Mouse (Mus musculus): ENCODE measurements around the gene Gm28043. TPM values are rescaled to one million over a fixed set of nuclear protein-coding genes. Genes with fewer than 3 reads are reported as not detected.
A peak's percentile ranks its signal among the peaks of the same experiment; 100 is the strongest.

Gene Gm28043
- polyA plus RNA-seq, 1 experiment = 0.98 TPM

DNA sequence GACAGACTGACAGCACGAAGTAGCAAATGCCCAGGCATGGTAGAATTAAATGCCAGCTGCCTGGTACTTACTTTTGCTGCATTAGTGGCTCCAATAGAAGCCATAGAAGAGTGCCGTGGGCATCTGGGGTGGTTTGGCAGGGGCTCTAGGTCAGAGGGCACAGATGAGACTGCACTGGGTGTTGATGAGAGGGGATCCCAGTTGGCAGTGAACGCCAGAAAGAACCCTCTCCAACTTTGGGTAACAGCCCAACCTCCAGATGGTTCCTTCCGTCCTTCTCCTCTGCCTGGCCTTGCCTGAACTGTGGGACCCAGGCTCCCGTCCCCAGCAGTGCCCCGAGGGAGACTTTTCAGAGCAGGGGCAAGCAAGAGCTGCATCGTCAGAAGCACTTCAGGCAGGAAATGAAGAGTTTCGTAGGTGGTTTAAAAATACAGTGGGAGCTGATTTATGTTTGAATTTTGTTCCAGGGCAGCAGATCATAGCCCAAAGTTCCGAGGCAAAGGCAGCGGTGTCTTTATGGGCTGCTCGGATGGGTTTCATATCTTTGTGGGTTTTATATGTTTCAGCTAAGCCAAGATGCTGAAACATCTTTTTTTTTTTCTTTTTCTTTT lies 106.2 kb downstream of the Gm28043 start:
- no peak for TF ChIP-seq CTCF (IDR thresholded peaks at IDR 0.05; ENCODE audit: control insufficient read depth, insufficient read depth, insufficient replicate concordance, low read depth, low read length)
- no peak for TF ChIP-seq POLR2A (IDR thresholded peaks at IDR 0.05; ENCODE audit: control insufficient read depth, low read depth, low read length)
- Histone ChIP-seq H3K27ac (ENCODE audit: control insufficient read depth, insufficient read depth, low read depth, low read length) (no peak overlapping the region), H3K27me3 (ENCODE audit: control insufficient read depth, insufficient read depth, low read length) (no peaks in the 10 kb centered on the region), H3K4me1 (ENCODE audit: control insufficient read depth, insufficient read depth, low read length) (peaks cover 4% of the 10 kb centered on the region; the same call in 1 of the 2 replicates), H3K36me3 (ENCODE audit: control insufficient read depth, insufficient read depth, low read length) (no peaks in the 10 kb centered on the region), H3K4me3 (ENCODE audit: control insufficient read depth, low read depth, low read length) (no peak overlapping the region)

DNA sequence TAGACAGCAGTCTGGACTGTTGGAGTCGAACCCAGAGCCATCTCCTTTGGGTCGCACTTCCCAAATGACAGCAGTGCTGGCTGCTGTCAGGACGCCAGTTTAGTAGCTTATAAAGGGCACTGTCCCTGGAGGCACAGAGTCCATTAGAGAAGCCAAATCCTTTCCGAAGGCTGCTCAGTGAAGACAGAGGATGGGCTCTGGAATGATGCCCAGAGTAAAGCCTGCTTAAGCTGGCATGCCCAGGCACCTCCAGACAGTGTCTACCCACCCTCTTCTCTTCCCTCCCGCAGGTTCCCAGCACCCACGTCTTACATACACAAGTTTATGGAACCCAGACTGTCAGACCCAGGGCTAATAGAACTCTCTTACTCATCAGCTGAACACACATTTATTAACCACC lies 109.9 kb downstream of the Gm28043 start:
- TF ChIP-seq CTCF (IDR thresholded peaks at IDR 0.05; ENCODE audit: control insufficient read depth, insufficient read depth, insufficient replicate concordance, low read depth, low read length) = no peak
- TF ChIP-seq POLR2A (IDR thresholded peaks at IDR 0.05; ENCODE audit: control insufficient read depth, low read depth, low read length) = no peak
- Histone ChIP-seq H3K4me3 (ENCODE audit: control insufficient read depth, low read depth, low read length) (no peak overlapping the region), H3K27ac (ENCODE audit: control insufficient read depth, insufficient read depth, low read depth, low read length) (no peak overlapping the region), H3K36me3 (ENCODE audit: control insufficient read depth, insufficient read depth, low read length) (no peaks in the 10 kb centered on the region), H3K4me1 (ENCODE audit: control insufficient read depth, insufficient read depth, low read length) (no peaks in the 10 kb centered on the region), H3K27me3 (ENCODE audit: control insufficient read depth, insufficient read depth, low read length) (no peaks in the 10 kb centered on the region)

DNA sequence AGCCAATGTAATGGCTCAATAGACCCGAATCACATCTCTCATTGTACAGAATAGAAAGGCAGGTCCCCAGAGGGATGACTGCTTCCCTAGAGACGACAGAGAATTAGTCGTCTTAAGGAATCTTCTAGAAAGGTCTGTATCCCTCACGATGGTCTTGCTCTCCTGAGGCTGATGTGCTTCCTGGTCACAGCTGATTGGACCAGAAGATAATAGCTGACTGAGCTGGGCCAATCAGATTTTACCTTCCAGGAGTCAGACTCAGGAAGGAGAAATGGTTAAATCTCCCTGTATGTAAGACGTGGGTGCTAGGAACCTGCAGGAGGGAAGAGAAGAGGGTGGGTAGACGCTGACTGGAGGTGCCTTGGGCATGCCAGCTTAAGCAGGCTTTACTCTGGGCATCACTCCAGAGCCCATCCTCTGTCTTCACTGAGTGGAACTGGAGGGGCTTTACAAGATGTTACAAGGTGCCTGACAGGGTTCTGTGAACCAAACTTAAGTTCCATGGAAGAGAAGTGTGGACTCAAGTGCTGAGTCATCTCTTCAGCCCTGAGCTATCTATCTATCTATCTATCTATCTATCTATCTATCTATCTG lies 110.4 kb downstream of the Gm28043 start:
- Histone ChIP-seq H3K27me3 (ENCODE audit: control insufficient read depth, insufficient read depth, low read length) (no peaks in the 10 kb centered on the region), H3K36me3 (ENCODE audit: control insufficient read depth, insufficient read depth, low read length) (no peaks in the 10 kb centered on the region), H3K4me3 (ENCODE audit: control insufficient read depth, low read depth, low read length) (no peak overlapping the region), H3K27ac (ENCODE audit: control insufficient read depth, insufficient read depth, low read depth, low read length) (no peak overlapping the region), H3K4me1 (ENCODE audit: control insufficient read depth, insufficient read depth, low read length) (no peaks in the 10 kb centered on the region)
- TF ChIP-seq POLR2A (IDR thresholded peaks at IDR 0.05; ENCODE audit: control insufficient read depth, low read depth, low read length) = no peak
- no peak for TF ChIP-seq CTCF (IDR thresholded peaks at IDR 0.05; ENCODE audit: control insufficient read depth, insufficient read depth, insufficient replicate concordance, low read depth, low read length)

DNA sequence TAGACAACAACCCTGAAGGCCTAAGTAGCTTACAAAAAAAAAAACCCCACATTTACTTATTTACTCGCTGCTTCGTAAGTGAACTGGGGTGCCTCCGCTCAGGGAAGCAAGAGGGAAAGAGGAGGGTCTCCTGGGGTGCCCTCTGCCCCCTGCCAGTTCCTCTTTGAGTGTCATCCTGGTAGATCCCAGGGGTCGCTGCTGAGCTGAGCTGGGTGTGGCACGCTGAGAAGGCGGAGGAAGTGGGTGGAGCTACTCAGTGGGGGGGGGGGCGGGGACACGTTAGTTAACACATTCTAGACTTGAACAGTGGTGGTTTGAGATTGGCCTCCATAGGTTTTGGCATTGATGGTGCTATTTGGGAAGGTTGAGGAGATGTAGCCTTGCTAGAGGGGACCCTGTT lies 113.4 kb downstream of the Gm28043 start:
- no peaks in the 10 kb centered on the region for H3K27me3 ChIP-seq (ENCODE audit: control insufficient read depth, insufficient read depth, low read length)
- no peak for TF ChIP-seq POLR2A (IDR thresholded peaks at IDR 0.05; ENCODE audit: control insufficient read depth, low read depth, low read length)
- no peak for TF ChIP-seq CTCF (IDR thresholded peaks at IDR 0.05; ENCODE audit: control insufficient read depth, insufficient read depth, insufficient replicate concordance, low read depth, low read length)
- no peaks in the 10 kb centered on the region for H3K36me3 ChIP-seq (ENCODE audit: control insufficient read depth, insufficient read depth, low read length)
- H3K4me1 ChIP-seq (ENCODE audit: control insufficient read depth, insufficient read depth, low read length) = peaks cover 4% of the 10 kb centered on the region; the same call in 1 of the 2 replicates
- H3K4me3 ChIP-seq (ENCODE audit: control insufficient read depth, low read depth, low read length) = no peak overlapping the region
- H3K27ac ChIP-seq (ENCODE audit: control insufficient read depth, insufficient read depth, low read depth, low read length) = no peak overlapping the region

DNA sequence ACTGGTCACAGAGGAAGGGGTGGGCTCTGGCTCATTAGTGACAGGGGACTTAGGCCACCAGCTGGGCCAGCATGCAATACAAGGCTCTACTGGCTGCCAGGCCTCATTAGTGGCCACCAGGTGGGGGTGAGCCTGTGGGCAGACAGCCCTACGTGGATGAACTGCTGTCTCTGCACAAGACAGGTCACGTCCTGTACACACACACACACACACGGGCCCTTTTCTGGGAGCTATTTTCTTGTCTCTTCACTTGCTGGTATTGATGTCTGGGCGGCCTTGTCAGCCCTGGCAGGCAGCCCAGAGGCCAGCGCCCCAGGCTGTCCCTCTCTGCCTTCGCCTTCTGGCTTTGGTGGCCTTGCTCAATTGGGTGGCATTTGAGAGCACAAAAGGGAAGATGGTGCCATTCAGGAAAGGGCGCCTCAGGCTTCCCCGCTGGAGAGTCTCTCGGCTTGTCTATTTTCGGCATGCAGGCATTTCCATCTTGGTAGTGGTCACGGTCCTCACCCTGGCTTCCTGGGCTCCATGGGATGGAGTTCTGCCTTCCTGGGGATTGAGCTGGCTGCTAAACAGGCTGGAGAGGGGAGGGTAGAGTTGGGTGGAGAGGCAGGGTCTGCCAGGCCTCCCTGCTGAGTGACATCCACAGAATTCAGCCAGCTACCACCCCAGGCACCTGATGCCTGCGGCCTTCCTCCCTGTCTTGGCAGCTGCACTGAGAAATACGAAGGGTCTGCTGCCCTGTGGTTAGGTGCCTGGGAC lies 116.0 kb downstream of the Gm28043 start:
- Histone ChIP-seq H3K27me3 (ENCODE audit: control insufficient read depth, insufficient read depth, low read length) (no peaks in the 10 kb centered on the region), H3K27ac (ENCODE audit: control insufficient read depth, insufficient read depth, low read depth, low read length) (peak overlapping the region; percentile 82), H3K36me3 (ENCODE audit: control insufficient read depth, insufficient read depth, low read length) (no peaks in the 10 kb centered on the region), H3K4me1 (ENCODE audit: control insufficient read depth, insufficient read depth, low read length) (peaks cover 4% of the 10 kb centered on the region; the same call in 1 of the 2 replicates), H3K4me3 (ENCODE audit: control insufficient read depth, low read depth, low read length) (no peak overlapping the region)
- TF ChIP-seq POLR2A (IDR thresholded peaks at IDR 0.05; ENCODE audit: control insufficient read depth, low read depth, low read length) (no peak), CTCF (IDR thresholded peaks at IDR 0.05; ENCODE audit: control insufficient read depth, insufficient read depth, insufficient replicate concordance, low read depth, low read length) (no peak)

DNA sequence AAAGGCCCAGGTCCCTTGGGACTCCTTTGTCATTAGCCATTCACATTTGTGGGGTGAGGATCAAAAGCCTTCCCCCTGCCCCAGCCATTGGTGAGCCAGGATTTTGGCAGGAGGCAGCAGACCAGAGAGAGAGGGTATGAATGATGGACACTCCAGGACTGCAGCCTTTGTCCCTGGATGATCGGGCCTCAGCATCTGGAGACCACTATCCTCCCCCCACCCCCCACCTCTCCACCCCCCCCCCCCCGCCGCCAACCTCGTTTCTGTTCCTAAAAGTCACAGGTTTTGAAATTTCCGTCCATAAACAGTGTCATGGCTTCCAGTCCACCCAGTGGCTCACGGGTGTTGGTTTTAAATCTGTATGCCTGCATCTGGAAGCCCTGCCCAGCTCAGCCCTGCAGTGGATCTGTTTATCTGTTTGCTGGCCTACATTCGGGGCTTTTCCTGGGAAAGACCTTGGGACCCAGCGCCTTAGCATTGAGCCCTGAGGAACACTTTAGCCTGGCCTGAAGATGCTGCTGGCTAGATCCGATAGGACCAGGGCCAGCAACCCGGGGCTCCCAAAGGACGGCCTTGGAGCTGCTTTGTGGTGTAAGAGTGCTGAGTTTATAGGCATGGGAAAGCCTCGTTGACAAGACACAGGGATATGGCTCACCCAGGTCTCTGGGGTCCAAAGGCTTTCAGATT lies 116.7 kb downstream of the Gm28043 start:
- no peaks in the 10 kb centered on the region for H3K36me3 ChIP-seq (ENCODE audit: control insufficient read depth, insufficient read depth, low read length)
- peaks cover 4% of the 10 kb centered on the region; the same call in 1 of the 2 replicates for H3K4me1 ChIP-seq (ENCODE audit: control insufficient read depth, insufficient read depth, low read length)
- no peaks in the 10 kb centered on the region for H3K27me3 ChIP-seq (ENCODE audit: control insufficient read depth, insufficient read depth, low read length)
- no peak for TF ChIP-seq POLR2A (IDR thresholded peaks at IDR 0.05; ENCODE audit: control insufficient read depth, low read depth, low read length)
- no peak for TF ChIP-seq CTCF (IDR thresholded peaks at IDR 0.05; ENCODE audit: control insufficient read depth, insufficient read depth, insufficient replicate concordance, low read depth, low read length)
- no peak overlapping the region for H3K4me3 ChIP-seq (ENCODE audit: control insufficient read depth, low read depth, low read length)
- H3K27ac ChIP-seq (ENCODE audit: control insufficient read depth, insufficient read depth, low read depth, low read length) = peak overlapping the region; percentile 82

DNA sequence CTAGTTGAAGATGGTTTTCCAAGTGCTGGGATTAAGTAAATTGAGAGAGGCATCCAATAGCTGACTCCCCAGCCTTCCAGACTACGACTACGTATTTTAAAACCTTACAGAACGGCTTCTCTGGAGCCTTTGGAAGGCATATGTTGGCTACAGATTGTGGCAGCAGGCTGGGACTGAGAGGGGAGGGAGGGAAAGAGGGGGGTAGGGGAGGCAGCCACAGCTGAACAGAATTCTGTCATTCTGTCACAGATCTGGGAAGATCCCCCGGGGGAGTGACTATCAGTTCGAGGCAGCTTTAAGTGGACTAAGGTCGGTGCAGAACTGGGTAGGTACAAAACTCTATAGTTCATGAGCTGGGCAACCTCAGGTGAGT lies 117.3 kb downstream of the Gm28043 start:
- H3K36me3 ChIP-seq (ENCODE audit: control insufficient read depth, insufficient read depth, low read length) = no peaks in the 10 kb centered on the region
- TF ChIP-seq POLR2A (IDR thresholded peaks at IDR 0.05; ENCODE audit: control insufficient read depth, low read depth, low read length) (no peak), CTCF (IDR thresholded peaks at IDR 0.05; ENCODE audit: control insufficient read depth, insufficient read depth, insufficient replicate concordance, low read depth, low read length) (no peak)
- H3K4me1 ChIP-seq (ENCODE audit: control insufficient read depth, insufficient read depth, low read length) = peaks cover 4% of the 10 kb centered on the region; the same call in 1 of the 2 replicates
- H3K27ac ChIP-seq (ENCODE audit: control insufficient read depth, insufficient read depth, low read depth, low read length) = no peak overlapping the region
- no peak overlapping the region for H3K4me3 ChIP-seq (ENCODE audit: control insufficient read depth, low read depth, low read length)
- no peaks in the 10 kb centered on the region for H3K27me3 ChIP-seq (ENCODE audit: control insufficient read depth, insufficient read depth, low read length)

Data from testis, adult 2 months (tissue).